ENCODE assay signal across 28 mouse cellular contexts in genomic region chr14:30033405-30033804, GRCm38 (mm10). TPM values are rescaled to one million over a fixed set of nuclear protein-coding genes. Genes with fewer than 3 reads are reported as not detected.
DNase-seq lines count a peak whose midpoint lies in the region; ATAC-seq and TF ChIP-seq lines count a peak whose summit lies in the region.
"Had no signal": no experiment of that assay in that cellular context is flagged by ENCODE, and none has a peak within 500 bp of the region (broad histone marks: within the 10 kb centered on the region; RNA-seq: fewer than 3 reads in every experiment).

No protein-coding gene starts in this region.

- H3K4me3 ChIP-seq in embryonic facial prominence, embryonic 14.5 days (ENCODE audit: low read depth, low read length): no peak overlapping the region
- H3K4me3 ChIP-seq in embryonic facial prominence, embryonic 10.5 days: no peak overlapping the region
- H3K4me3 ChIP-seq in heart, adult 2 months: no peak overlapping the region
- H3K4me3 ChIP-seq: embryonic facial prominence, embryonic 15.5 days; heart, embryonic 10.5 days; heart, embryonic 13.5 days; hindbrain, embryonic 10.5 days; hindbrain, embryonic 13.5 days; intestine, embryonic 15.5 days had no signal

- no peaks in the 10 kb centered on the region for H3K9me3 ChIP-seq in embryonic facial prominence, embryonic 14.5 days (ENCODE audit: control insufficient read depth, low read length)
- no peaks in the 10 kb centered on the region for H3K9me3 ChIP-seq in embryonic facial prominence, embryonic 10.5 days
- H3K9me3 ChIP-seq: embryonic facial prominence, embryonic 15.5 days; heart, embryonic 10.5 days; heart, embryonic 13.5 days; hindbrain, embryonic 10.5 days; hindbrain, embryonic 13.5 days; intestine, embryonic 15.5 days had no signal

- no peak overlapping the region for H3K27ac ChIP-seq in embryonic facial prominence, embryonic 14.5 days (replicated peaks; ENCODE audit: low read depth, low read length)
- no peak overlapping the region for H3K27ac ChIP-seq in embryonic facial prominence, embryonic 10.5 days (replicated peaks)
- H3K27ac ChIP-seq in heart, adult 2 months: no peak overlapping the region
- H3K27ac ChIP-seq: embryonic facial prominence, embryonic 15.5 days; heart, embryonic 10.5 days; heart, embryonic 13.5 days; hindbrain, embryonic 10.5 days; hindbrain, embryonic 13.5 days; intestine, embryonic 15.5 days had no signal

- no peaks in the 10 kb centered on the region for H3K79me2 ChIP-seq in heart, adult 2 months (replicated peaks; ENCODE audit: control insufficient read depth, insufficient read depth, low read length)

- H3K9ac ChIP-seq in embryonic facial prominence, embryonic 14.5 days (ENCODE audit: low read depth, low read length): no peak overlapping the region
- no peak overlapping the region for H3K9ac ChIP-seq in heart, adult 2 months (ENCODE audit: low read depth, low read length)
- H3K9ac ChIP-seq: embryonic facial prominence, embryonic 15.5 days; forebrain, postnatal 0 days; heart, embryonic 13.5 days; hindbrain, embryonic 13.5 days; intestine, embryonic 15.5 days had no signal

- ATAC-seq in embryonic facial prominence, embryonic 14.5 days (ENCODE audit: low read depth): peak; percentile 37; the same call in 1 of the 2 replicates
- peak; percentile 62 for ATAC-seq in granulocyte monocyte progenitor cell, adult 5-6 weeks (replicated peaks; ENCODE audit: poor library complexity, severe bottlenecking)
- ATAC-seq: activated CD4-positive, CD25-positive, alpha-beta regulatory T cell, adult 4 months; forebrain, embryonic 14.5 days; forebrain, postnatal 0 days; hindbrain, embryonic 16.5 days; intestine, embryonic 15.5 days had no signal

- TF ChIP-seq POLR2A in heart, adult 2 months (IDR thresholded peaks at IDR 0.05; ENCODE audit: insufficient read depth, low read depth, low read length): no peak

- no peaks in the 10 kb centered on the region for H3K27me3 ChIP-seq in embryonic facial prominence, embryonic 14.5 days (replicated peaks; ENCODE audit: control insufficient read depth, insufficient read depth, low read length)
- H3K27me3 ChIP-seq in embryonic facial prominence, embryonic 10.5 days (replicated peaks; ENCODE audit: low read depth, poor library complexity, severe bottlenecking): no peaks in the 10 kb centered on the region
- no peaks in the 10 kb centered on the region for H3K27me3 ChIP-seq in heart, adult 2 months (ENCODE audit: control insufficient read depth, insufficient read depth, low read length)
- H3K27me3 ChIP-seq: embryonic facial prominence, embryonic 15.5 days; heart, embryonic 13.5 days; hindbrain, embryonic 13.5 days; intestine, embryonic 15.5 days had no signal

- no peak overlapping the region for H3K4me2 ChIP-seq in embryonic facial prominence, embryonic 14.5 days (ENCODE audit: low read depth, low read length)
- H3K4me2 ChIP-seq: embryonic facial prominence, embryonic 15.5 days; heart, embryonic 13.5 days; hindbrain, embryonic 13.5 days; intestine, embryonic 15.5 days had no signal

- no peak for TF ChIP-seq CTCF in heart, adult 2 months (IDR thresholded peaks at IDR 0.05)

- no peaks in the 10 kb centered on the region for H3K4me1 ChIP-seq in embryonic facial prominence, embryonic 14.5 days (ENCODE audit: control insufficient read depth, insufficient read depth, low read length)
- H3K4me1 ChIP-seq in embryonic facial prominence, embryonic 10.5 days: peaks cover 15% of the 10 kb centered on the region
- H3K4me1 ChIP-seq in heart, adult 2 months (ENCODE audit: control insufficient read depth, insufficient read depth, low read length): no peaks in the 10 kb centered on the region
- H3K4me1 ChIP-seq: embryonic facial prominence, embryonic 15.5 days; heart, embryonic 13.5 days; hindbrain, embryonic 10.5 days; hindbrain, embryonic 13.5 days; intestine, embryonic 15.5 days had no signal

- no peaks in the 10 kb centered on the region for H3K36me3 ChIP-seq in embryonic facial prominence, embryonic 14.5 days (ENCODE audit: control insufficient read depth, insufficient read depth, low read length)
- H3K36me3 ChIP-seq in embryonic facial prominence, embryonic 10.5 days (replicated peaks): no peaks in the 10 kb centered on the region
- H3K36me3 ChIP-seq in heart, adult 2 months (ENCODE audit: control insufficient read depth, insufficient read depth, low read length): no peaks in the 10 kb centered on the region
- H3K36me3 ChIP-seq: embryonic facial prominence, embryonic 15.5 days; heart, embryonic 13.5 days; hindbrain, embryonic 10.5 days; intestine, embryonic 15.5 days had no signal

- TF ChIP-seq EP300 in heart, adult 2 months (IDR thresholded peaks at IDR 0.05; ENCODE audit: insufficient read depth, low read depth, low read length): no peak

- intact Hi-C loops in gastrocnemius, postnatal 14 days (cut with DNase I; ENCODE audit: low total_unique reads): no loop called here
- intact Hi-C loops in gastrocnemius, postnatal 36 days (cut with DNase I): no loop called here
- intact Hi-C loops in heart, adult 2 months (cut with DNase I): no loop called here

- 36% methylated on average over 8 of the region's 8 CpGs for WGBS in embryonic facial prominence, embryonic 14.5 days
- WGBS in embryonic facial prominence, embryonic 10.5 days: 64% methylated on average over 8 of the region's 8 CpGs
- WGBS in heart, adult 2 months: 64% methylated on average over 8 of the region's 8 CpGs

- peak; percentile 9 for DNase-seq in embryonic facial prominence, embryonic 14.5 days (ENCODE audit: low spot score)
- no peak for DNase-seq in embryonic facial prominence, embryonic 10.5 days (ENCODE audit: low spot score)
- DNase-seq in gastrocnemius, postnatal 14 days: peak; percentile 29
- DNase-seq in gastrocnemius, postnatal 36 days: no peak
- DNase-seq in heart, postnatal 4 days: peak; percentile 19
- DNase-seq in heart, adult 2 months: no peak
- DNase-seq in right cerebral cortex, postnatal 36 days (ENCODE audit: low spot score in 2 of 2): no peak
- DNase-seq: adrenal gland, adult 8-10 months; adrenal gland, postnatal 25 days; cerebellum, adult 11-12 months; cerebellum, adult 8-10 months; cerebellum, postnatal 10 days; cerebellum, postnatal 36 days; embryo, embryonic 11 days; forebrain, postnatal 0 days; kidney, adult 11 months had no signal

RNA-seq across cellular contexts. Expression of gene Chdh, which starts 24.6 kb away (rescaled TPM):
- polyA plus RNA-seq in embryonic facial prominence, embryonic 14.5 days (2014; fragmentation: Nextera tagmentation; extraction: Ambion mirVana): 0.70 and 1.0 TPM in 2 replicates
- 0.05 and 0.17 TPM in 2 replicates for polyA plus RNA-seq in embryonic facial prominence, embryonic 10.5 days (2016; fragmentation: Nextera tagmentation; extraction: Ambion mirVana)
- under 1 TPM; 0.20 to 0.49 TPM for total RNA-seq in gastrocnemius, postnatal 14 days (2021)
- total RNA-seq in gastrocnemius, postnatal 36 days (2021): under 1 TPM; 0.15 to 0.30 TPM
- under 1 TPM; 0.29 TPM for total RNA-seq in heart, postnatal 4 days (2021)
- under 1 TPM; 0.34 to 0.52 TPM for total RNA-seq in heart, adult 2 months (2021)
- 0.88 and 1.4 TPM in 2 replicates for polyA plus RNA-seq in heart, adult 2 months (2012; rRNA removed)
- 95.5 and 110 TPM in 2 replicates for total RNA-seq in granulocyte monocyte progenitor cell, adult 5-6 weeks (2014; fragmentation: Nextera tagmentation)
- 95.6 and 95.7 TPM in 2 replicates for total RNA-seq in granulocyte monocyte progenitor cell, adult 5-6 weeks (2017)
- polyA plus RNA-seq: embryonic facial prominence, embryonic 11.5 days; forebrain, embryonic 11.5 days; forebrain, embryonic 14.5 days had no signal

RNA-seq across cellular contexts. Expression of gene Il17rb, which starts 24.7 kb away (rescaled TPM):
- polyA plus RNA-seq in embryonic facial prominence, embryonic 14.5 days (2014; fragmentation: Nextera tagmentation; extraction: Ambion mirVana): 1.2 and 1.4 TPM in 2 replicates
- 1.1 and 1.6 TPM in 2 replicates for polyA plus RNA-seq in embryonic facial prominence, embryonic 10.5 days (2016; fragmentation: Nextera tagmentation; extraction: Ambion mirVana)
- total RNA-seq in gastrocnemius, postnatal 14 days (2021): under 1 TPM in 1 of 2 experiments, not detected in 1; 0.10 TPM
- total RNA-seq in gastrocnemius, postnatal 36 days (2021): not detected
- total RNA-seq in heart, postnatal 4 days (2021): under 1 TPM in 1 of 2 experiments, not detected in 1; 0.41 TPM
- not detected for total RNA-seq in heart, adult 2 months (2021)
- polyA plus RNA-seq in heart, adult 2 months (2012; rRNA removed): 0.23 and 0.31 TPM in 2 replicates
- total RNA-seq in granulocyte monocyte progenitor cell, adult 5-6 weeks (2014; fragmentation: Nextera tagmentation): 4.0 and 13.5 TPM in 2 replicates
- 5.2 and 7.2 TPM in 2 replicates for total RNA-seq in granulocyte monocyte progenitor cell, adult 5-6 weeks (2017)

RNA-seq across cellular contexts. Expression of gene Actr8, which starts 55.3 kb away (rescaled TPM):
- polyA plus RNA-seq in embryonic facial prominence, embryonic 14.5 days (2014; fragmentation: Nextera tagmentation; extraction: Ambion mirVana): 43.9 and 49.1 TPM in 2 replicates
- 81.4 and 86.9 TPM in 2 replicates for polyA plus RNA-seq in embryonic facial prominence, embryonic 10.5 days (2016; fragmentation: Nextera tagmentation; extraction: Ambion mirVana)
- total RNA-seq in gastrocnemius, postnatal 14 days (2021): 10 to 100 TPM; 24.1 to 29.7 TPM
- total RNA-seq in gastrocnemius, postnatal 36 days (2021): 10 to 100 TPM; 30.3 to 30.6 TPM
- total RNA-seq in heart, postnatal 4 days (2021): 10 to 100 TPM; 37.8 to 38.6 TPM
- total RNA-seq in heart, adult 2 months (2021): 10 to 100 TPM; 36.8 to 39.9 TPM
- 14.5 and 22.4 TPM in 2 replicates for polyA plus RNA-seq in heart, adult 2 months (2012; rRNA removed)
- total RNA-seq in granulocyte monocyte progenitor cell, adult 5-6 weeks (2014; fragmentation: Nextera tagmentation): 28.3 and 35.6 TPM in 2 replicates
- 25.5 and 31.8 TPM in 2 replicates for total RNA-seq in granulocyte monocyte progenitor cell, adult 5-6 weeks (2017)

Comparison
In these comparisons a context has a peak if more than half of its experiments do, and no peak if none do; other contexts are left out.
1. DNase-seq: peak in embryonic facial prominence, embryonic 14.5 days (single experiment), gastrocnemius, postnatal 14 days (single experiment) and heart, postnatal 4 days (single experiment); none in embryonic facial prominence, embryonic 10.5 days (single experiment), gastrocnemius, postnatal 36 days (0 of 2), heart, adult 2 months (0 of 2) and right cerebral cortex, postnatal 36 days (0 of 2).
2. RNA of gene Chdh, which starts 24.6 kb away (total RNA-seq): 95.5 to 110 TPM in granulocyte monocyte progenitor cell, adult 5-6 weeks; 0.34 to 0.52 TPM in heart, adult 2 months, 0.20 to 0.49 TPM in gastrocnemius, postnatal 14 days, 0.15 to 0.30 TPM in gastrocnemius, postnatal 36 days and 0.29 TPM in heart, postnatal 4 days; every median in the first group is over 10 times any median in the second.